Mouse (Mus musculus): ENCODE results near the gene Tulp1.

- TF ChIP-seq EP300 (optimal IDR thresholded peaks at IDR 0.05) (no peak), CTCF (IDR thresholded peaks at IDR 0.05; ENCODE audit: low read depth) (0 out of 2 replicates have a peak, but pooled peaks have one; percentile 28)
Measured at GRCm38 (mm10) chr17:28310831-28311230, 54.2 kb downstream of the Tulp1 start.
